ENCODE assay signal across 31 mouse cellular contexts in genomic region chr2:150595411-150596190, GRCm38 (mm10). TPM values are rescaled to one million over a fixed set of nuclear protein-coding genes. Genes with fewer than 3 reads are reported as not detected.
DNase-seq lines count a peak whose midpoint lies in the region; ATAC-seq and TF ChIP-seq lines count a peak whose summit lies in the region.
"Had no signal": no experiment of that assay in that cellular context is flagged by ENCODE, and none has a peak within 500 bp of the region (broad histone marks: within the 10 kb centered on the region; RNA-seq: fewer than 3 reads in every experiment).

No protein-coding gene starts in this region.

- H3K9me3 ChIP-seq in kidney, embryonic 15.5 days (replicated peaks): no peaks in the 10 kb centered on the region
- no peaks in the 10 kb centered on the region for H3K9me3 ChIP-seq in lung, postnatal 0 days (ENCODE audit: low read length)
- H3K9me3 ChIP-seq in midbrain, embryonic 15.5 days: no peaks in the 10 kb centered on the region
- H3K9me3 ChIP-seq: embryonic facial prominence, embryonic 10.5 days; embryonic facial prominence, embryonic 15.5 days; forebrain, embryonic 12.5 days; heart, embryonic 10.5 days; heart, embryonic 15.5 days; lung, embryonic 15.5 days had no signal

- TF ChIP-seq CTCF in lung, postnatal 0 days (IDR thresholded peaks at IDR 0.05): no peak

- no peak overlapping the region for H3K27ac ChIP-seq in kidney, embryonic 15.5 days
- H3K27ac ChIP-seq in lung, postnatal 0 days (ENCODE audit: low read length): no peak overlapping the region
- no peak overlapping the region for H3K27ac ChIP-seq in midbrain, embryonic 15.5 days
- H3K27ac ChIP-seq: embryonic facial prominence, embryonic 10.5 days; embryonic facial prominence, embryonic 15.5 days; forebrain, embryonic 12.5 days; heart, embryonic 10.5 days; heart, embryonic 15.5 days; liver, embryonic 14.5 days; lung, embryonic 15.5 days had no signal

- H3K4me3 ChIP-seq in kidney, embryonic 15.5 days (replicated peaks): no peak overlapping the region
- H3K4me3 ChIP-seq in lung, postnatal 0 days (ENCODE audit: low read depth, low read length): no peak overlapping the region
- no peak overlapping the region for H3K4me3 ChIP-seq in midbrain, embryonic 15.5 days
- H3K4me3 ChIP-seq: embryonic facial prominence, embryonic 10.5 days; embryonic facial prominence, embryonic 15.5 days; forebrain, embryonic 12.5 days; heart, embryonic 10.5 days; heart, embryonic 15.5 days; lung, embryonic 15.5 days had no signal

- no peak for TF ChIP-seq EP300 in lung, postnatal 0 days (IDR thresholded peaks at IDR 0.05)

- no peak overlapping the region for H3K4me2 ChIP-seq in kidney, embryonic 15.5 days
- H3K4me2 ChIP-seq in lung, postnatal 0 days (replicated peaks; ENCODE audit: low read depth, low read length): no peak overlapping the region
- H3K4me2 ChIP-seq in midbrain, embryonic 15.5 days: no peak overlapping the region
- H3K4me2 ChIP-seq: embryonic facial prominence, embryonic 15.5 days; forebrain, embryonic 12.5 days; heart, embryonic 15.5 days; lung, embryonic 15.5 days had no signal

- peak; percentile 64 to 84 for DNase-seq in kidney, adult 8-10 months
- peak; percentile 28 for DNase-seq in kidney, postnatal 10 days
- DNase-seq in lung, postnatal 0 days (ENCODE audit: low spot score): peak; percentile 58
- DNase-seq in frontal cortex, postnatal 14 days (ENCODE audit: low spot score in 2 of 2): no peak
- no peak for DNase-seq in adrenal gland, adult (ENCODE audit: inconsistent age in 2 of 2, low spot score in 1 of 2)
- DNase-seq: adrenal gland, adult 2 months; cerebellum, adult 8-10 months; cerebellum, postnatal 25 days; forebrain, postnatal 0 days; gastrocnemius, postnatal 25 days; heart, adult 11 months; liver; midbrain, embryonic 14.5 days; spleen, adult 18-20 months; thymus, postnatal 4 days had no signal

- peaks cover 24% of the 10 kb centered on the region for H3K36me3 ChIP-seq in kidney, embryonic 15.5 days
- no peaks in the 10 kb centered on the region; the same call in 1 of the 2 replicates for H3K36me3 ChIP-seq in lung, postnatal 0 days (ENCODE audit: insufficient read depth, low read length)
- peaks cover 16% of the 10 kb centered on the region; the same call in 1 of the 2 replicates for H3K36me3 ChIP-seq in midbrain, embryonic 15.5 days (replicated peaks)

- no peaks in the 10 kb centered on the region for H3K4me1 ChIP-seq in kidney, embryonic 15.5 days
- no peaks in the 10 kb centered on the region for H3K4me1 ChIP-seq in lung, postnatal 0 days (ENCODE audit: insufficient read depth, low read depth, low read length)
- H3K4me1 ChIP-seq in midbrain, embryonic 15.5 days: no peaks in the 10 kb centered on the region
- H3K4me1 ChIP-seq: embryonic facial prominence, embryonic 10.5 days; embryonic facial prominence, embryonic 15.5 days; forebrain, embryonic 12.5 days; heart, embryonic 10.5 days; lung, embryonic 15.5 days had no signal

- no peak overlapping the region for H3K9ac ChIP-seq in kidney, embryonic 15.5 days
- H3K9ac ChIP-seq in lung, postnatal 0 days (replicated peaks; ENCODE audit: low read depth): no peak overlapping the region
- H3K9ac ChIP-seq in midbrain, embryonic 15.5 days: no peak overlapping the region
- H3K9ac ChIP-seq: embryonic facial prominence, embryonic 15.5 days; forebrain, embryonic 12.5 days; forebrain, postnatal 0 days; heart, embryonic 15.5 days; liver, embryonic 14.5 days; lung, embryonic 15.5 days had no signal

- 82% methylated on average over 3 of the region's 3 CpGs for WGBS in kidney, embryonic 15.5 days
- WGBS in lung, postnatal 0 days: 73% methylated on average over 3 of the region's 3 CpGs
- WGBS in midbrain, embryonic 15.5 days: 92% methylated on average over 3 of the region's 3 CpGs

- no peaks in the 10 kb centered on the region for H3K27me3 ChIP-seq in kidney, embryonic 15.5 days
- no peaks in the 10 kb centered on the region for H3K27me3 ChIP-seq in lung, postnatal 0 days (replicated peaks; ENCODE audit: insufficient read depth, low read length)
- H3K27me3 ChIP-seq in midbrain, embryonic 15.5 days (replicated peaks): no peaks in the 10 kb centered on the region
- H3K27me3 ChIP-seq: embryonic facial prominence, embryonic 15.5 days; forebrain, embryonic 12.5 days; heart, embryonic 15.5 days; lung, embryonic 15.5 days had no signal

- ATAC-seq in kidney, embryonic 15.5 days (replicated peaks; ENCODE audit: low FRiP score): no peak
- ATAC-seq in lung, postnatal 0 days: peak; percentile 84
- peak; percentile 56; the same call in 1 of the 2 replicates for ATAC-seq in megakaryocyte, adult 5-6 weeks (ENCODE audit: poor library complexity, severe bottlenecking)
- ATAC-seq in midbrain, embryonic 15.5 days (replicated peaks): no peak
- ATAC-seq: CD4-positive, CD25-positive, alpha-beta regulatory T cell, adult 4 months; forebrain, postnatal 0 days; hindbrain, embryonic 16.5 days had no signal

RNA-seq across cellular contexts. Expression of gene Apmap, which starts 12.8 kb away (rescaled TPM):
- 46.0 and 47.6 TPM in 2 replicates for polyA plus RNA-seq in kidney, embryonic 15.5 days (2015; fragmentation: Nextera tagmentation; extraction: Ambion mirVana)
- polyA plus RNA-seq in lung, postnatal 0 days (2015; fragmentation: Nextera tagmentation; extraction: Ambion mirVana): 44.1 and 50.7 TPM in 2 replicates
- total RNA-seq in megakaryocyte, adult 5-6 weeks (2015): 22.2 and 25.1 TPM in 2 replicates
- 39.1 and 39.8 TPM in 2 replicates for total RNA-seq in megakaryocyte, adult 5-6 weeks (2017)
- polyA plus RNA-seq in midbrain, embryonic 15.5 days (2015; fragmentation: Nextera tagmentation; extraction: Ambion mirVana): 39.5 and 42.1 TPM in 2 replicates

RNA-seq across cellular contexts. Expression of gene Cst7, which starts 25.4 kb away (rescaled TPM):
- polyA plus RNA-seq in kidney, embryonic 15.5 days (2015; fragmentation: Nextera tagmentation; extraction: Ambion mirVana): 0.21 and 0.28 TPM in 2 replicates
- polyA plus RNA-seq in lung, postnatal 0 days (2015; fragmentation: Nextera tagmentation; extraction: Ambion mirVana): 0.32 and 0.46 TPM in 2 replicates
- 36.9 and 41.1 TPM in 2 replicates for total RNA-seq in megakaryocyte, adult 5-6 weeks (2015)
- total RNA-seq in megakaryocyte, adult 5-6 weeks (2017): 24.5 and 39.6 TPM in 2 replicates
- polyA plus RNA-seq in midbrain, embryonic 15.5 days (2015; fragmentation: Nextera tagmentation; extraction: Ambion mirVana): 0.23 and 0.28 TPM in 2 replicates
- total RNA-seq: adrenal gland, adult 2 months; forebrain, postnatal 0 days; gastrocnemius, postnatal 25 days; heart, postnatal 25 days; layer of hippocampus, postnatal 10 days; left cerebral cortex, adult 18-20 months; left cerebral cortex, postnatal 14 days had no signal
- polyA plus RNA-seq: embryonic facial prominence, embryonic 10.5 days had no signal

Comparison
In these comparisons a context has a peak if more than half of its experiments do, and no peak if none do; other contexts are left out.
1. DNase-seq: peak in kidney, adult 8-10 months (2 of 2), kidney, postnatal 10 days (single experiment) and lung, postnatal 0 days (single experiment); none in frontal cortex, postnatal 14 days (0 of 2) and adrenal gland, adult (0 of 2).
2. ATAC-seq: peak in lung, postnatal 0 days (single experiment) and megakaryocyte, adult 5-6 weeks (single experiment); none in kidney, embryonic 15.5 days (single experiment) and midbrain, embryonic 15.5 days (single experiment).